Mouse (Mus musculus): ENCODE measurements around the gene Nr3c2.

DNA sequence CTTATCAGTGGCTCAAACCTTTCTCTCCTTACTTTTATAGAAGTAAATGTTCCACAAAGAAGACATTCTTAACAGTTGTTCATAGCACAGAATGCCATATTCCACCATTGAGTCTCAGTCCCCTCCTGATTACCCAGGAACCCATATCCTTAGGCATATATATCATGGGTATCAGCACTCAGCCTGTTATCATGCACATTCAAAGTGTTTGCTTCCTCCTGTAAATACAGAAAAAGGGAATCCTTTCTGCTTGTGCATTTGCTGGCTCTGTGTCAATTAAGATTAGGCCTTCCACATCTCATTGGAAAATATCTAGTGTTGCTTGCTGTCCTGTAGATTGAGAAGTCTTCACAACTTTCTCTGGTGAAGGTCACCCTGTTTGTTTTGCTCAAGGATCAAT, 12.0 kb downstream of the Nr3c2 start:
- no peak for TF ChIP-seq CTCF (IDR thresholded peaks at IDR 0.05; ENCODE audit: low read depth, low read length)
- no peak for TF ChIP-seq POLR2A (IDR thresholded peaks at IDR 0.05; ENCODE audit: borderline replicate concordance, low read depth, low read length)
